Mouse (Mus musculus) brown adipose tissue, adult 24 weeks (tissue): ENCODE measurements around the gene Cep170b. TPM values are rescaled to one million over a fixed set of nuclear protein-coding genes. Genes with fewer than 3 reads are reported as not detected.
A peak's percentile ranks its signal among the peaks of the same experiment; 100 is the strongest.

Experiments used
- H3K27ac ChIP-seq: fragments of 200-500 bp; replicated peaks from 2 replicates; pipeline ENCODE4 v1.5.1; 2012; ENCODE audit warnings: low read depth, mild to moderate bottlenecking, low read length
- H3K4me1 ChIP-seq: fragments of 200-500 bp; 2 replicates; pipeline ENCODE4 v1.6.1; 2012; ENCODE audit warnings: low read length, mixed read lengths; ENCODE audit not compliant: control insufficient read depth, insufficient read depth, insufficient read length
- H3K4me3 ChIP-seq: fragments of 200-500 bp; 2 replicates; pipeline ENCODE4 v1.5.1; 2012; ENCODE audit warnings: low read depth, mild to moderate bottlenecking, low read length, moderate library complexity; ENCODE audit not compliant: insufficient read depth
- polyA plus RNA-seq: library from polyadenylated mRNA; stranded (reverse); fragments of >200 nt; gene quantifications from 2 replicates; pipeline ENCODE4 v1.2.4, GENCODE M21; 2012; ENCODE audit not compliant: missing spikeins, insufficient read depth, insufficient read length

Gene Cep170b
- polyA plus RNA-seq, 1 experiment: 1.6 TPM

DNA sequence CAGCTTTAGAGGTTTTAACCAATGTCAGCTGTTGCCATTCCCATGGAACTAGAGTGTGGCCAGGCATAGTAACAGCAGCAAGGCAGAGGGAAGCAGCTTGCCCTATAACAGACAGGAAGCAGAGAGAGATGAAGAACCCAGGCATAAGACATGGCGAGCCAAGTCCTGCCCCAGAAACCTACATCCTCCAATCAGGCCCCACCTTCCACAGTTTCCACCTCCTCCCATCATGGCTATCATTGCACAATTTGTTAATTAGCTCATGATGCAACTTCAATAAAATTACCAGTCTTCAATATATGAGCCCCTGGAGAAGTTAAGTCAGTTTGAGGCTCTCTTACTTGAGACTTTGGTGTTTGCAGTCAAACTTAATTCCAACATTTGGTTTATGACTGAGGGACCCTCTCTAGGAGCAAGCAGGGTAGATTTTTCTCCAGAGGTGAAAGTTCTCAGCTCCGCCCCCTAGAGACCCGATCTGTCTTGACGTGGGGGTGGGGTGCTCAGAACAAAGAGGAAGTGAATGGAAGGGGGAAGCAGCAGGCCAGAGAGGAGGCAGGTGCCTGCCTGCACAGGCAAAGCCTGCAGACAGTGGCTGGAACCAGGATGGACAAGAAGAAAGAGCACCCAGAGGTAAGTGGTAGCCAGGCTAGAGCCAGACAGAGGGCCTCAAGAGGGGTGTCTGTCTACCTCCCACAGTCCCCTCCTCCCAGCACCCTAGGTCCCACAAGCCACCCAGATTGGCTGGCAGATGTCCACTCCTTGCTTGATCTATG, 40.1 kb downstream of the Cep170b start, which contains the start of gene Pld4:
TSS of gene Pld4 (plus strand) at position 502 of the 773 bp plus-strand sequence.
- Histone ChIP-seq H3K4me1 (no peaks in the 10 kb centered on the region), H3K27ac (peak within 1 kb of the TSS; percentile 89)

DNA sequence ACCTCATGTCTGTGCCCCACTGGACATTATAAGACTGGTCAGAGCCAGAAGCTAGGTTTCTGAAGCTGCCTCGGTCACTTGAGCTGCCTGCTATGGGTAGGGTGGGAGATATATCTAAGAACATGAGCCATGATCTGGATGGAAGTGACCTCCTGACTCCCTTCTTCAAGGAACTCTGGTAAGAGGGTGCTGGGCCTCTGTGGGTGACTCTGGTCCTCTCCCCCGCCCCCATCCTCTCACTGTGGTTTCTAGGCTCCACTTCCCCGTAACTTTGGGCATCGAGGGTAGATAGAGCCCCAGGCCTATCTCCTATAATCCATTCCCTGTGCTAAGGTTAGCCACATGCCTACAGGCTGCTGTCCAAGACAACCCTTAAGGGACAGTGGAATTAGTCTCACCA, 41.2 kb downstream of the Cep170b start:
- H3K4me1 ChIP-seq: no peaks in the 10 kb centered on the region
- H3K4me3 ChIP-seq: peak overlapping the region; percentile 39
- peak overlapping the region; percentile 89 for H3K27ac ChIP-seq

More for the DNA sequence above, 40.1 kb downstream of the Cep170b start, which contains the start of gene Pld4:
- H3K4me3 ChIP-seq: peak within 1 kb of the TSS; percentile 39

GRCm38 (mm10) chr12:112762018-112762417, 41.8 kb downstream of the Cep170b start:
- peak overlapping the region; percentile 89 for H3K27ac ChIP-seq
- H3K4me1 ChIP-seq: no peaks in the 10 kb centered on the region
- H3K4me3 ChIP-seq: peak overlapping the region; percentile 43

- no peak overlapping the region for H3K4me3 ChIP-seq
- H3K4me1 ChIP-seq: no peaks in the 10 kb centered on the region
- no peak overlapping the region for H3K27ac ChIP-seq
Measured at GRCm38 (mm10) chr12:112763176-112763575, 42.9 kb downstream of the Cep170b start.

- H3K27ac ChIP-seq: no peak overlapping the region
- H3K4me1 ChIP-seq: no peaks in the 10 kb centered on the region
- no peak overlapping the region for H3K4me3 ChIP-seq
Measured at GRCm38 (mm10) chr12:112764141-112764540, 43.9 kb downstream of the Cep170b start.

- Histone ChIP-seq H3K4me1 (no peaks in the 10 kb centered on the region), H3K4me3 (no peak overlapping the region), H3K27ac (no peak overlapping the region)
Measured at GRCm38 (mm10) chr12:112764991-112765390, 44.7 kb downstream of the Cep170b start.

GRCm38 (mm10) chr12:112766586-112766985, 46.3 kb downstream of the Cep170b start:
- Histone ChIP-seq H3K4me3 (no peak overlapping the region), H3K4me1 (no peaks in the 10 kb centered on the region)

DNA sequence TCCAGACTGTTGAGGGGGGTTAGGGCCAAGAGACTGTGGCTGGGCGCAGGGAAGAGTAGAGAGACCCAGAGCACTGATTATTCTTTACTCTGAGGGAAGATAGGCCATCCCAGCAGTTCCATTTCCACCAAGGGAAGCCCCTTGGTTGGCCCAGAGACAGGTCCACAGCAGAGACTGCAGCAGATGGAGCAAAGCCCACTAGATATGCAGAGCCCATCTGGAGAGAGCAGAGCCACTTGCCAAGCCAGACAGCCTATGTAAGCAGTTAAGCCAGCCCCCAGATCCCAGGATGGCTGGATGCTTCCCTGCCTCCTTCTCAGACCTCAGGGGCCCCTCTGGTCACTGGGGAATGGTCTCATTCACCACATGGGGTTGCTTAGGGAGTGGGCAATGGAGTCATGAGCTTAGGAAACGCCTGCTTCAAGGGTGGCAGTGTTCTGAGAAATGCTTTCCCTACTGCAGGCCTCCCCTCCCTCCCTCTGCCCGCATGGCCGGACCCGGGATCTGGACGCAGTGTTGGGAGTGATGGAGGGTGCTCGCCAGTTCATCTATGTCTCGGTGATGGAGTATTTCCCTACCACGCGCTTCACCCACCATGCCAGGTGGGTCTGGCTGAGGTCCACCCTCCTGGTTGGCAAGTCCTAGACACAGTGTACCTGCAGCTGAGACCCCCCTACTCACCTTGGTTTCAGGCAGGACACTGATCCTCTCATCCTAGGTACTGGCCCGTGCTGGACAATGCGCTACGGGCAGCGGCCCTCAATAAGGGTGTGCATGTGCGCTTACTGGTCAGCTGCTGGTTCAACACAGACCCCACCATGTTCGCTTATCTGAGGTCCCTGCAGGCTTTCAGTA, 47.0 kb downstream of the Cep170b start:
- H3K4me1 ChIP-seq: no peaks in the 10 kb centered on the region
- H3K4me3 ChIP-seq: no peak overlapping the region
- H3K27ac ChIP-seq: no peak overlapping the region

More at GRCm38 (mm10) chr12:112766586-112766985, 46.3 kb downstream of the Cep170b start:
- no peak overlapping the region for H3K27ac ChIP-seq

DNA sequence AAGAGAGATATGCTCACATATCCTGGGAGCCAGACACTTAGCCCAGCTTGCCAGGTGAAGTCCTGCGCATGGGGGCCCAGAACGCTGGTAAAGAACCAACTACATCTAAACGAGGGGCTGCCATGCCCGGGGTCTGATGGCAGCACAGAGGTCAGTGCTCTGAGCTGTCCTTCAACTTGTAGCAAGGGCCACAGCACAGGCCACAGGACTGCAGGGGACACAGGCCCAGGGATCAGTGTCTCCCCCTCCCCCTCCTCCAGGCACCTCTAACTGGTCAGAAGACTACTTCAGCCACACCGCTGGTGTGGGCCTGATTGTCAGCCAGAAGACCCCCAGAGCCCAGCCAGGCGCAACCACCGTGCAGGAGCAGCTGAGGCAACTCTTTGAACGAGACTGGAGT, 47.9 kb downstream of the Cep170b start:
- H3K27ac ChIP-seq: no peak overlapping the region
- H3K4me3 ChIP-seq: no peak overlapping the region
- no peaks in the 10 kb centered on the region for H3K4me1 ChIP-seq

- Histone ChIP-seq H3K27ac (no peak overlapping the region), H3K4me1 (no peaks in the 10 kb centered on the region)
Measured at GRCm38 (mm10) chr12:112769031-112769430, 48.8 kb downstream of the Cep170b start.

GRCm38 (mm10) chr12:112769751-112770150, 49.5 kb downstream of the Cep170b start:
- H3K27ac ChIP-seq: no peak overlapping the region
- H3K4me1 ChIP-seq: no peaks in the 10 kb centered on the region
- no peak overlapping the region for H3K4me3 ChIP-seq

More at GRCm38 (mm10) chr12:112769031-112769430, 48.8 kb downstream of the Cep170b start:
- no peak overlapping the region for H3K4me3 ChIP-seq

DNA sequence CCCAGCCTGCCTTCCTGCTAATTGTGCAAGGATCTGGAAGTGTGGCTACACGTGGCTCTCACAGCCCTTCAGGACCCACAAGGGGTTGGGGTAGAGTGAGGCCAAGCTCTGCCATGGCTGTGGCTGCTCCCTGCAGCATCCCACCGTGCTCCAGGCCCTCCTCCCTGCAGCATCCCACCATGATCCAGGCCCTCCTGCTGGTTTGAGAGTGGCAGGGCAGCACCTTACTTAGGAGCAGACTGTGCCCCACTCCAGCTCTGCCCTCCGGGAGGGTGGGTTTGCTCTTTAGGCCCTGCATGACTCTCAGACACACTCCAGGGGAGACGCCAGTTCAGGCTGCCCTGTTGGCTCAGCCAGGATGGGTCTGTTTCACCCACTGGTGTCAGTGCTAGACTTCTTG, 50.1 kb downstream of the Cep170b start:
- H3K27ac ChIP-seq: no peak overlapping the region

DNA sequence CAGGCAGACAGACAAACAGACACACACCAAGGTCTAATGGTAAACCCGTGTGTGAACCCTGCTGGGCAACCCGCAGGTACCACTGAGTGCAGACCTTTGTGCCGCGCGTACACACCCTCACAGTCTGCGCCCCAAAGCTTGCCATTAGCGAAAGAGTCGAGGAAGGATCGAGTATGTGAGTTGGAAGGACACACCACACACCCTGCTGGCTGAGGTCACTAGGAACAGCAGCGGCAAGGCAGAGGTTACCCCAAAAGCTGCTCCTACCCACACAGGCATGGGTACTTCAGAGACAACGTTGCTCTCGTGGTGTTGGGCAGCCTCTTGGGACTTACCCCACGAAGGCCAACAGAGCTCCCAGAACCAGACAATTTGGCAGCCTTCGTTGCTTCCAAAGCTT, 52.1 kb downstream of the Cep170b start:
- Histone ChIP-seq H3K4me3 (no peak overlapping the region), H3K4me1 (no peaks in the 10 kb centered on the region), H3K27ac (no peak overlapping the region)

More for the DNA sequence above, 50.1 kb downstream of the Cep170b start:
- Histone ChIP-seq H3K4me3 (no peak overlapping the region), H3K4me1 (no peaks in the 10 kb centered on the region)

GRCm38 (mm10) chr12:112773366-112773765, 53.1 kb downstream of the Cep170b start:
- Histone ChIP-seq H3K4me1 (no peaks in the 10 kb centered on the region), H3K27ac (no peak overlapping the region), H3K4me3 (no peak overlapping the region)

DNA sequence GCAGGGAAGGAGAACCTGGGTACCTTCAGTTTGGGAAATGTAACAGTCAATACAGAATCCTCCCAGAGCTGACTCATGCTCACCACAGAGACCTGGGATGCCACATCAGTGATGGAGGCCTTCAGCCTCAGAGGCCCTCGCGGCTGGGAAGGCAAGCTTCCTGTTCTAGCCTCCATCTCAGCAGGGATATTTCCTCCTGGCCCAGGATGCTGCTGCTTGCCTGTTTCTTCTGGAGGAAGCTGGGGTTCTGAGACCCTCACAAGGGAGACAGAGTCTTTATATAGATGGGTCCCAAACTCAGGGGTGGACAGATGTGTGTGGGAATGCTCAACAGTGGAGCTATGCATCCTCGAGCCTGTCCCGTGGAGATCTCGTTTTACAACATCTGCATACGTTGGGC, 53.8 kb downstream of the Cep170b start:
- Histone ChIP-seq H3K27ac (no peak overlapping the region), H3K4me3 (no peak overlapping the region), H3K4me1 (no peaks in the 10 kb centered on the region)
